Mouse (Mus musculus) liver, embryonic 16.5 days (tissue): ENCODE data around the gene Lama4. TPM values are rescaled to one million over a fixed set of nuclear protein-coding genes. Genes with fewer than 3 reads are reported as not detected.

Experiments
- ATAC-seq: fragments of 200-750 bp; cut with Nextera tagmentation; 2 replicates; pipeline ENCODE4 v1.8.0; 2017; ENCODE audit warnings: low read depth, mild to moderate bottlenecking, moderate number of reproducible peaks, moderate library complexity
- H3K27ac ChIP-seq: fragments of 300-500 bp; sonication (generic); 2 replicates; pipeline ENCODE4 v1.5.1; 2014; ENCODE audit warnings: mild to moderate bottlenecking, low read length
- H3K27me3 ChIP-seq: fragments of 300-500 bp; sonication (generic); 2 replicates; pipeline ENCODE4 v1.6.1; 2014; ENCODE audit warnings: low read depth, low read length, mixed read lengths; ENCODE audit not compliant: control insufficient read depth, insufficient read depth
- H3K36me3 ChIP-seq: fragments of 300-500 bp; sonication (generic); 2 replicates; pipeline ENCODE4 v1.6.1; 2014; ENCODE audit warnings: mild to moderate bottlenecking; ENCODE audit not compliant: control insufficient read depth, insufficient read depth
- H3K4me1 ChIP-seq: fragments of 300-500 bp; sonication (generic); 2 replicates; pipeline ENCODE4 v1.6.1; 2014; ENCODE audit warnings: low read depth, low read length, mixed read lengths; ENCODE audit not compliant: control insufficient read depth
- H3K4me2 ChIP-seq: fragments of 300-500 bp; sonication (generic); 2 replicates; pipeline ENCODE4 v1.6.1; 2014; ENCODE audit warnings: low read depth, low read length, mixed read lengths
- H3K4me3 ChIP-seq: fragments of 300-500 bp; sonication (generic); 2 replicates; pipeline ENCODE4 v1.5.1; 2014; ENCODE audit warnings: low read depth, mild to moderate bottlenecking, low read length
- H3K9ac ChIP-seq: fragments of 300-500 bp; sonication (generic); 2 replicates; pipeline ENCODE4 v1.6.1; 2014; ENCODE audit warnings: low read depth, low read length
- H3K9me3 ChIP-seq: fragments of 300-500 bp; sonication (generic); replicated peaks from 2 replicates; pipeline ENCODE4 v1.6.1; 2016; ENCODE audit warnings: low read length; ENCODE audit not compliant: control insufficient read depth
- WGBS: fragments of 180-500 bp; shearing (Covaris S2); extraction: QIAGEN DNeasy Blood & Tissue Kit; methylation state at CpG from one replicate; pipeline ENCODE4 v1.1.7; 2014; ENCODE audit not compliant: insufficient replicate concordance; 5-methylcytosine and 5-hydroxymethylcytosine counted together
- polyA plus RNA-seq: library from polyadenylated mRNA; unstranded; fragments of >200 nt; fragmentation: Nextera tagmentation; extraction: Ambion mirVana; gene quantifications from 2 replicates; pipeline ENCODE4 v1.2.1, GENCODE M21; 2015

Lama4 gene
- polyA plus RNA-seq, 1 experiment from 2014 or later = 2.1 TPM

DNA sequence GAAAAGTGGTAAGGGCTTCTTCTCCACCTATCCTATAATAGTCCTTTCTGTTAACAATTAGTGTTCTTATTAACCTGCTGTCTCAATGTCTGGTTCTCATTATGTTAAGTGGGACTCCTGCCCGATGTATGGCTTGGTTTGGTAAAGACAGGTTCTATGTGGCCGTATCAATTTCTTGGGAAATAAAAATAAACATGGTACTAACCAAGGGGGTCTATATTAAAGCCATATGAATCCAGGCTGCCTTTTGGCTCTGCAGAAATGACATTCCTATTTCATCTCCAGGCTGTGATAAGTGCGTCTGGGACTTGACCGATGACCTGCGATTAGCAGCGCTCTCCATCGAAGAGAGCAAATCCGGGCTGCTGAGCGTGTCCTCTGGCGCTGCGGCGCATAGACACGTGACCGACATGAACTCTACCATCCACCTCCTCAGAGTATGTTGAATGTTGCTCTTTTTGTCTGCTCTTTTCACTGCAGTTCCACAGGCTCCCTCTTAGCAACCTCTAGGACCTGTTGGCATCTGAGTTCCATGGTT lies 64.9 kb downstream of the Lama4 start:
- Histone ChIP-seq H3K4me1 (no peaks in the 10 kb centered on the region), H3K27me3 (no peaks in the 10 kb centered on the region), H3K4me3 (no peak overlapping the region), H3K9ac (no peak overlapping the region), H3K9me3 (no peaks in the 10 kb centered on the region), H3K36me3 (no peaks in the 10 kb centered on the region), H3K4me2 (no peak overlapping the region), H3K27ac (no peak overlapping the region)
- 80% methylated on average over 14 of the region's 14 CpGs for WGBS
- no peak for ATAC-seq

DNA sequence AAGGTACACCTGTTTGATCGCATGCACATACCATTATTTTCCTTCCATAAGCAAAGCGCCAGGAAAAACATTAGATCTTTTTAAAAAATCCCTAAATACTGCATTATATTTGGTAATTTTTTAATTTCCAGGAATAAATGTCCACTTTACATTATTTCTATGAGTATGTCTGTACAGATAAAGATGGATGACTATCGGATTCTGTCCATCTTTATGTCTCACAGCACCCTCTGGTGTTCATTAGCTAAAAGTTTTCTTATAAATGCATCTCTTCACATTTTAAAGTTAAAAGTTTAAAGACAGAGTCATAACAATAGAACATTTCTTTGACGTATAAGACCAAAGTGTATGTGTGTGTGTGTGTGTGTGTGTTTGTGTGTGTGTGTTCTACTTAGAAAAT lies 74.2 kb downstream of the Lama4 start:
- 52% methylated on average over 4 of the region's 4 CpGs for WGBS
- no peak overlapping the region for H3K9ac ChIP-seq
- no peaks in the 10 kb centered on the region for H3K27me3 ChIP-seq
- no peaks in the 10 kb centered on the region for H3K4me1 ChIP-seq
- no peak overlapping the region for H3K27ac ChIP-seq
- no peak overlapping the region for H3K4me2 ChIP-seq
- H3K4me3 ChIP-seq = no peak overlapping the region
- no peak for ATAC-seq
- H3K9me3 ChIP-seq = no peaks in the 10 kb centered on the region
- no peaks in the 10 kb centered on the region for H3K36me3 ChIP-seq

DNA sequence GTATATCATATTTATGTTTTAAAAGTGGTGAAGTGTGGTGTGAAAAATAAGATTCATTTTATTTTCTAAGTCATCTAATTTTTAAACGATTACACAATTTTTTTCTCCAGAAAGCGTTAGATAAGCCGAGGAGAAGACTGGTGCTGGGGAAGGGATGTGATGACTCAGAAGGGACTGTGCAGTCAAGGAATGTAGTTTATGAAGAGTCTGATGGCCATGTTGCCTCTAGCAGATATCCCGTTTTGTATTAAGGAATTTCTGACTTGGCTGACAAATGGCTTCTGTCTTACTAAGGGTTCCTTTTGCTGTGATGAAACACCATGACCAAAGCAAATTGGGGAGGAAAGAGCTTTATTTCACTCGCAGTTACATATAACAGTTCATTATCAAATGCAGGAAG lies 74.7 kb downstream of the Lama4 start:
- no peak overlapping the region for H3K27ac ChIP-seq
- no peaks in the 10 kb centered on the region for H3K27me3 ChIP-seq
- no peak for ATAC-seq
- no peak overlapping the region for H3K4me3 ChIP-seq
- no peaks in the 10 kb centered on the region for H3K9me3 ChIP-seq
- WGBS = 54% methylated on average over 5 of the region's 5 CpGs
- H3K4me1 ChIP-seq = no peaks in the 10 kb centered on the region
- H3K36me3 ChIP-seq = no peaks in the 10 kb centered on the region
- H3K4me2 ChIP-seq = no peak overlapping the region
- no peak overlapping the region for H3K9ac ChIP-seq

DNA sequence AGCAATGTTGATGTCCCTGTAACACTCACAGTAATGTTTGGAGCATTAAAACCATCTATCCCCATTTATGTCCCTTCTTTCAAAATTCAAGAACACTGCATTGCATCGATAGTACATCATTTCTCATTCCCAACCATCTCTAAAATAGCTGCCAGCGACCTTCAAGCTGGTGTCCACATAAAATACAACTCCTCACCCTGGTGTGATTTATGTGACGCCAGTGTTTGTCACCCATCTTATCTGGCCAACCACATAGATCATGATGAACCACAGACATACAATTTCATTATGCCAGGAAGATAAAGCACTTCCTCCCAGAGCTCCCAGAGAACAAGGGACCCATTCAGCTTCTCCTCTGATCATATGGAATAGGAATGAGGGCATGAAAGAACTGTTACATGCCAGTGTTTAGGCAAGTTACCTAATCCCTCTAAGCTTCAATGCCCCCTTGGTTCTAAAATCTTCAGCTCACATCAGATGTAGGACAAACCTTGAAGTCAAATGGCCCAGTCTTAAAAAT lies 79.2 kb downstream of the Lama4 start:
- Histone ChIP-seq H3K4me3 (no peak overlapping the region), H3K4me1 (no peaks in the 10 kb centered on the region), H3K9me3 (no peaks in the 10 kb centered on the region), H3K27me3 (no peaks in the 10 kb centered on the region), H3K4me2 (no peak overlapping the region), H3K27ac (no peak overlapping the region), H3K36me3 (no peaks in the 10 kb centered on the region), H3K9ac (no peak overlapping the region)
- ATAC-seq = no peak
- WGBS = 16% methylated on average over 3 of the region's 3 CpGs

DNA sequence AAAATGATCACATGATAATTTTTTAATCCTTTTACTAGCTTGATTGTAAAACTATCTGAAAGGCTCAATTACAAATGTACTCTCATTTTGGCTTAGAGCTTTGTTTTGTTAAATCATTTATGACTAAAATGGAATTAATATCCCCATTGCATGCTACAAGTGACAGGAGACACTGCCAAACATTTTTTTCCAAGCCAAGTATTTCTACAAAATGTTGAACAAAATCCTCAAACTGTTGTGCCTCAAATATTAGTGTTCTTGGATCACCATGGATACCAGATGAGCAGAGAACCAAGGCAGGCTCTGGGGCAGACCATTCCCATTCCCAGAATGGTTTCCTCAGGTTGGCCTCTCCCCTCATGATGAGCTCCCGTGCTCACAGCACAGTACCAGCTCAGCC lies 79.8 kb downstream of the Lama4 start:
- Histone ChIP-seq H3K9ac (no peak overlapping the region), H3K27ac (no peak overlapping the region), H3K4me2 (no peak overlapping the region), H3K4me3 (no peak overlapping the region), H3K9me3 (no peaks in the 10 kb centered on the region), H3K4me1 (no peaks in the 10 kb centered on the region), H3K36me3 (no peaks in the 10 kb centered on the region), H3K27me3 (no peaks in the 10 kb centered on the region)
- ATAC-seq = no peak
- WGBS = 40% methylated on average over 1 of the region's 1 CpGs

DNA sequence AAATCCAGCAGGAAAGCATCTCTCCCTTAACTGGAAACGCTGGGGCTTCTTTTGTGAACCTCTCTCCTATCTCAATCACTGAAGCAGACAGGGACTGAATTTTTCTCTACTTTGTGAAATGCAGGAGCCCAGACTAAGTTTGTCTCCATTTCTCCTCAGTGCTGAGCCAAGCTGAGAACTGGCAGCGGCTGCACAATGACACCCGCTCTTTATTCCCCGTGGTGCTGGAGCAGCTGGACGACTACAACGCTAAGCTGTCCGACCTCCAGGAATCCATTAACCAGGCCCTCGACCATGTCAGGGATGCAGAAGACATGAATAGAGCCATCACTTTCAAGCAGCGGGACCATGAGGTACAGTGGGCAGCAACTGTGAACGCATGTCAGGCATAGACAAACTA lies 82.5 kb downstream of the Lama4 start:
- Histone ChIP-seq H3K27ac (no peak overlapping the region), H3K27me3 (no peaks in the 10 kb centered on the region), H3K9me3 (no peaks in the 10 kb centered on the region), H3K4me2 (no peak overlapping the region), H3K36me3 (no peaks in the 10 kb centered on the region), H3K4me1 (no peaks in the 10 kb centered on the region), H3K9ac (no peak overlapping the region), H3K4me3 (no peak overlapping the region)
- 64% methylated on average over 10 of the region's 10 CpGs for WGBS
- ATAC-seq = no peak

DNA sequence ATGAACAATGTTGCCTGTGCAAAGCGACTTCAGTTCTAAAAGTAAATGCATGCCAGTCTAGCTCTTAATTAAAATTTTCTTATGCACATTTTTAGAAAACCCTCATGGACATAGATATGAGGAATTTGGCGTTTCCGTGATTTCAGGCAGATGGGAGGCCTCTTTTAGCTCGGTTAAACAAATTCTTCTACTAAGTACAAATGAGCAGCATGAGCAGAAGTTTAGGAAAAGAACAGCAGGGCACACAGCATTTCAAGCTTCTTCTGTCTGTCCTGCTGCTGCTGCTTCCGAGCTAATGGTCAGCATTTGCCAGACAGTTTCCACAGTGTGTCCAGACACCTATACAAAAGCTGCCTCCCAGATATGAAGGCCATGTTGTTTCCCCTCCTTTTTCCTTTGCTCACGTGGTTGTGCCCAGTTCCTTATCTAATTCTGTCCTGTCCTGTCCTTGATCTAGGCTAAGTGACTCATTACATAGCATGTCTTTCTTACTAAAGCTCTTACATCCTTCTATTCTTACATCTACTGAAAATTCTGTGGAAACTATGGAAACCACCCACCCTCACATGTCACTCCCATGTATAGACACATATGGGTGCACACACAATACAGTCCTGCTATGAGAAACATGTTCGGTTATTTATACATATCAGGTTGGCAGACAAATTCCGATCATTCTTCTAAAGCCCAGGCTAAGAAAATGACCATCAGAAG lies 84.4 kb downstream of the Lama4 start:
- Histone ChIP-seq H3K27me3 (no peaks in the 10 kb centered on the region), H3K4me3 (no peak overlapping the region), H3K4me2 (no peak overlapping the region), H3K27ac (no peak overlapping the region), H3K4me1 (no peaks in the 10 kb centered on the region), H3K36me3 (no peaks in the 10 kb centered on the region), H3K9me3 (no peaks in the 10 kb centered on the region), H3K9ac (no peak overlapping the region)
- ATAC-seq = no peak
- WGBS = 53% methylated on average over 8 of the region's 8 CpGs

DNA sequence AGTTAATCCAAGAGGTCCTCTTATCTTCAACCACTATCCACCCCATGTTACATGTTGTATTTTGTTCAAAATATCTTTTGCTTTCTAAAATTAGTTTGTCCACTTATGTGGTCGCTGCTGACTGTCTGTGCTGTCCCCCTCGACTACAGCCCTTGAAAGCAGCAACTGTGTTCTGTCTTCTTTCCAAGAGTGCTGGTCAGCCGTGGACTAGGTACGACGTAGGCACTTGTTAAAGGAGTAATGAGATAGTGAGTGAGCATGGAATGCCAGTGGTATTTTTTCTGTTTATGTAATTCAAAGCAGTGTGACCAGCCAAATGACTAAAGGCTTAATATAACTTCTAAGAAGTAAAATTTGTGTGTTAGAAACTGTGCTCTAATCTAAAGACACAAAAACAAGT lies 90.7 kb downstream of the Lama4 start:
- no peak overlapping the region for H3K4me2 ChIP-seq
- H3K4me1 ChIP-seq = no peaks in the 10 kb centered on the region
- no peak overlapping the region for H3K27ac ChIP-seq
- H3K9me3 ChIP-seq = no peaks in the 10 kb centered on the region
- no peak for ATAC-seq
- WGBS = 75% methylated on average over 5 of the region's 5 CpGs
- H3K4me3 ChIP-seq = no peak overlapping the region
- no peak overlapping the region for H3K9ac ChIP-seq
- no peaks in the 10 kb centered on the region for H3K36me3 ChIP-seq
- no peaks in the 10 kb centered on the region for H3K27me3 ChIP-seq

DNA sequence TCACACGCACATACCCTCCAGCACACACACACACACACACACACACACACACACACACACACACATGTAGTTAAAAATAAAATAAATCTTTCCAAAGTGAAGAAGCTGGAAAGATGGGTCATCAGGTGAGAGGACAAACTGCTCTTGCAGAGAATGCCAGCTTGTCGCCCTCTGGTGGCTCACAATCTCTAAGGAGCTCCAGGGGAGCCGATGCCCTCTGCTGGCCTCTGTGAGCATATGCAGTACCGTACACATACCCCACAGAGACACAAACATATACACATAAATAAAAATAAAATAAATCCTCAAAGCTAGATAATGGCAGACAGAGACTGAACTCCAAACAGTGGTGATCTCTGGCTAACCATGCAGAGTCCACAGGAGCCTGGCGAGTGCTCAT lies 99.4 kb downstream of the Lama4 start:
- H3K4me2 ChIP-seq = no peak overlapping the region
- H3K27ac ChIP-seq = no peak overlapping the region
- H3K4me1 ChIP-seq = no peaks in the 10 kb centered on the region
- no peaks in the 10 kb centered on the region for H3K9me3 ChIP-seq
- H3K4me3 ChIP-seq = no peak overlapping the region
- no peaks in the 10 kb centered on the region for H3K27me3 ChIP-seq
- H3K36me3 ChIP-seq = no peaks in the 10 kb centered on the region
- H3K9ac ChIP-seq = no peak overlapping the region
- WGBS = 72% methylated on average over 5 of the region's 5 CpGs
- ATAC-seq = no peak
